In the genomic region with DNA sequence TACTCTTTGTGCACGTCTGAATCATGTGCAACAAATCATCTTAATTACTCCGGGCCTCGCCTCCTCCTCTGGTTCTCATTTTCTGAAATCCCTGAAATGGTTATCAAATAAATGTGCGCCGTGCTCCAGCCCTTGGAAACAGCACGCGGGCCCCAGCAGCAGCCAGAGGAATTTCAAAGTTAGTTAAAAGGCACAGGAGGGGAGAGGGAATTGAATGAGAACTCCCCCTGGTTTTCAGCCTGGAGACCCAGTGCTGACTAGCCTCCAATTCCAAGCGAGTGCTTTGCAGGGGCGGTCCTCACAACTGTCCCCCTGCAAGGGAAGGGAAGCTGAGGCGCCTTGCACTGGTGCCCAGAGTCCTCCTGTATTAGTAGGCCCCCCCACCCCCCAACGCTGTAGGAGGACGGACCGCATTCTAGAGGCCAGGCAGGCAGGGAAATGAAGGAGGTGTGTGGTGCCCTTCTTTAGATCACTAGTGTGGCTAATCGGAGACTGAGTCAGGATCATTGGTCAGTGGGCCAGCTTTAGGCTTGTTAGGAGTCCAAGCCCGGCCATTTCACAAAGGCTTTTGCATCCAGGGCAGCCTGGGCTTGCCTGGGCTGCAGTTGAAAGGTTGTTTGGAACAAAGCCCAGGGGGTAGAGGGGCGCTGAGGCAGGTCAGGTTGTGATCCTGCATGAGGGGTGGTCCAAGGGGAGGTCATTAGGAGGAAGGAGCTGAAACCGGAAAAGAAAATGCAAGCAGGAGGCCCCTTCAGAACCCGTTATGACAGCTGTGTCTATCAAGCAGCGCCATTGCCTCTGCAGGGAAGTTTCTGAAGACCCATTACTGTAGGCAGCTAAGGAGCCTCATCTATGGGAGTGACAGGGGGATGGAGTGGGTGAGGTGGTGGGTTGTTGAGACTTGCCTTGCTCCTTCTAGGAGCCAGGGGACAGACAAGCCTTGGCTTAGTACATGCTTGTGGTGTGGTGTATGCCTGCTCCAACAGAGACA, we compare ENCODE assay signal across 8 mouse cellular contexts.
DNase-seq lines count a peak whose midpoint lies in the region; ATAC-seq and TF ChIP-seq lines count a peak whose summit lies in the region.

No protein-coding gene starts in this region.

- intact Hi-C loops in heart, postnatal 14 days (cut with DNase I): no loop called here

- TF ChIP-seq EP300 in heart, postnatal 0 days (IDR thresholded peaks at IDR 0.05; ENCODE audit: low read depth): no peak

- no peak for ATAC-seq in heart, postnatal 0 days (ENCODE audit: insufficient read depth, low read depth)
- peak; percentile 65 for ATAC-seq in forebrain, postnatal 0 days
- ATAC-seq in midbrain, embryonic 11.5 days (ENCODE audit: low FRiP score): peak; percentile 78

- H3K4me3 ChIP-seq in heart, postnatal 0 days (ENCODE audit: low read depth, low read length): peak overlapping the region; percentile 27
- peak overlapping the region; percentile 9; the same call in 1 of the 2 replicates for H3K4me3 ChIP-seq in forebrain, postnatal 0 days (ENCODE audit: low read depth, low read length)
- H3K4me3 ChIP-seq in midbrain, embryonic 11.5 days (ENCODE audit: low read depth, low read length): no peak overlapping the region

- H3K4me1 ChIP-seq in heart, postnatal 0 days (ENCODE audit: control insufficient read depth, insufficient read depth): 0 out of 2 replicates have a peak, but pooled peaks cover 6% of the 10 kb centered on the region
- H3K4me1 ChIP-seq in forebrain, postnatal 0 days (ENCODE audit: insufficient read depth): peaks cover 4% of the 10 kb centered on the region; the same call in 1 of the 2 replicates
- H3K4me1 ChIP-seq in midbrain, embryonic 11.5 days (ENCODE audit: control insufficient read depth, insufficient read depth, low read length): peaks cover 6% of the 10 kb centered on the region

- no peak for DNase-seq in heart, postnatal 0 days (ENCODE audit: low spot score)
- no peak for DNase-seq in heart, postnatal 14 days
- peak; percentile 68 for DNase-seq in embryo, embryonic 10.5 days (ENCODE audit: low spot score)
- peak; percentile 50 for DNase-seq in forebrain, postnatal 0 days
- DNase-seq in midbrain, embryonic 11.5 days (ENCODE audit: low spot score, missing footprints): peak; percentile 87
- no peak for DNase-seq in adrenal gland, adult 18-20 months (ENCODE audit: low spot score in 2 of 2)
- no peak for DNase-seq in testis, postnatal 14 days (ENCODE audit: low spot score)
- no peak for DNase-seq in adrenal gland, postnatal 25 days

- H3K27ac ChIP-seq in heart, postnatal 0 days (ENCODE audit: low read depth): no peak overlapping the region
- H3K27ac ChIP-seq in forebrain, postnatal 0 days (ENCODE audit: low read depth, low read length): no peak overlapping the region
- H3K27ac ChIP-seq in midbrain, embryonic 11.5 days (ENCODE audit: low read depth, low read length): no peak overlapping the region

- peak overlapping the region; percentile 50 for H3K4me2 ChIP-seq in heart, postnatal 0 days (ENCODE audit: low read depth, low read length)
- peak overlapping the region; percentile 32 for H3K4me2 ChIP-seq in forebrain, postnatal 0 days (ENCODE audit: low read depth)
- H3K4me2 ChIP-seq in midbrain, embryonic 11.5 days: peak overlapping the region; percentile 37

- WGBS in heart, postnatal 0 days: 23% methylated on average over 19 of the region's 19 CpGs
- WGBS in forebrain, postnatal 0 days: 10% methylated on average over 19 of the region's 19 CpGs
- WGBS in midbrain, embryonic 11.5 days: 11% methylated on average over 19 of the region's 19 CpGs

- no peaks in the 10 kb centered on the region for H3K27me3 ChIP-seq in heart, postnatal 0 days (ENCODE audit: control insufficient read depth, insufficient read depth, low read length)
- no peaks in the 10 kb centered on the region for H3K27me3 ChIP-seq in forebrain, postnatal 0 days (ENCODE audit: insufficient read depth, low read length)
- no peaks in the 10 kb centered on the region for H3K27me3 ChIP-seq in midbrain, embryonic 11.5 days (ENCODE audit: control insufficient read depth, insufficient read depth, low read length)

- H3K9ac ChIP-seq in heart, postnatal 0 days (replicated peaks; ENCODE audit: low read depth, low read length): no peak overlapping the region
- H3K9ac ChIP-seq in forebrain, postnatal 0 days: peak overlapping the region; percentile 18; the same call in 1 of the 2 replicates
- H3K9ac ChIP-seq in midbrain, embryonic 11.5 days (ENCODE audit: low read length): peak overlapping the region; percentile 49

- no peaks in the 10 kb centered on the region for H3K9me3 ChIP-seq in heart, postnatal 0 days (replicated peaks; ENCODE audit: control insufficient read depth, low read length)
- H3K9me3 ChIP-seq in forebrain, postnatal 0 days (ENCODE audit: low read length): no peaks in the 10 kb centered on the region
- H3K9me3 ChIP-seq in midbrain, embryonic 11.5 days (ENCODE audit: control insufficient read depth, low read length): no peaks in the 10 kb centered on the region

- no peaks in the 10 kb centered on the region for H3K36me3 ChIP-seq in heart, postnatal 0 days (replicated peaks; ENCODE audit: control insufficient read depth, insufficient read depth, low read length)
- no peaks in the 10 kb centered on the region for H3K36me3 ChIP-seq in forebrain, postnatal 0 days (ENCODE audit: insufficient read depth)
- no peaks in the 10 kb centered on the region for H3K36me3 ChIP-seq in midbrain, embryonic 11.5 days (ENCODE audit: control insufficient read depth, insufficient read depth, low read length)

- TF ChIP-seq CTCF in heart, postnatal 0 days (IDR thresholded peaks at IDR 0.05; ENCODE audit: low read depth): no peak
- TF ChIP-seq CTCF in forebrain, postnatal 0 days (IDR thresholded peaks at IDR 0.05; ENCODE audit: low read depth): no peak

Comparison
In these comparisons a context has a peak if more than half of its experiments do, and no peak if none do; other contexts are left out.
1. DNase-seq: peak in embryo, embryonic 10.5 days (single experiment), forebrain, postnatal 0 days (single experiment) and midbrain, embryonic 11.5 days (single experiment); none in heart, postnatal 0 days (single experiment), heart, postnatal 14 days (0 of 2), adrenal gland, adult 18-20 months (0 of 2), testis, postnatal 14 days (single experiment) and adrenal gland, postnatal 25 days (single experiment).
2. Peak in every context shown above with its lines, with median percentiles within 50 percentile points of each other: H3K4me2 ChIP-seq.